Mouse (Mus musculus): ENCODE results near the gene Ildr1. TPM values are rescaled to one million over a fixed set of nuclear protein-coding genes. Genes with fewer than 3 reads are reported as not detected.

The Ildr1 gene
- total RNA-seq (2021) = under 1 TPM; 0.26 to 0.42 TPM
- long read RNA-seq, experiment 1 = 0 reads
- long read RNA-seq, experiment 2, partial matches to known transcripts = 0 of 1 reads
- long read RNA-seq, experiment 2, other reads (novel, unspliced or antisense) = 1 of 1 reads

GRCm38 (mm10) chr16:36693818-36694413 is at the start of gene Ildr1:
TSS of gene Ildr1 (plus strand) at chr16:36693978.
- intact Hi-C loops (cut with DNase I) = no loop called here

DNA sequence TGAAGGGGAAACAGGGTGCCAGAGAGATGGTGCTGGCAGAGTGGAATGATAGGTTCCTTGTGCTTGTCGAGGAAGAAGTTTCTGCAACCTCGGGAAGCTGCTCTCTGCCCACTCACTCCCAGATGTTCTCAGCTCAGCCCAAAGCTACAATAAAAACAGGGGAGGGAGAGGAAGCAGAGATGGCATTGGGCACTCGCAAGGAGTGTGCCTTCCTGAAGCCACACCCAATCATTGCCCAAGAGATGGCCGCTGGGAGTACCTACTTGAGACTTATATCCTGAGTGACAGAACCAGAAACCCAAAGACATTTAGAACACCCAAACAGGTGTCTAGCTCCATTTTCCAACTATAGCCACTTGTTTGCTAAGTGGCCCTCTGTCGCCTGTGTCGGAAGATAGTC is 48.7 kb upstream of the Ildr1 start:
- DNase-seq (ENCODE audit: low spot score in 2 of 2) = no peak
- intact Hi-C loops (cut with DNase I) = no loop called here

More at GRCm38 (mm10) chr16:36693818-36694413, at the start of gene Ildr1:
- DNase-seq (ENCODE audit: low spot score in 2 of 2) = no peak

DNA sequence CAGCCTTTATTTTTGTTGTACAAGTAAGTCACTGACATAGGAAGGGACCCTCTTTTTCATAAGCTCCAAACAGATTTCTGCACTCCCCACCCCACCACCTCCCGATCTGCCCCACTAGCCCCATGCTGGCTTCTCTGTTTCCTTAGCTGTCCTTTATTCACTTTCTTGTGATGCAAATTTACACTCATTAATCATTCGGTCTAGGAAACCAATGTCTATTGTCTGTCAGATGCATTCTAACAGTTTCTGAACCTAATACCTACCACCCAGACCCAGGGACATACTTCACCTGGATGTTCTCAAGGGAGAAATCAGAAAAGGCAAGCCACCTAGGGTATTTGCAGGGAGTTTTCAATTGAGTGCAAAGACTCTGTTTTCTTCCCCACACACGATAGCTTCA is 44.5 kb upstream of the Ildr1 start:
- no peak for DNase-seq (ENCODE audit: low spot score in 2 of 2)
- intact Hi-C loops (cut with DNase I) = no loop called here

- intact Hi-C loops (cut with DNase I) = no loop called here
- no peak for DNase-seq (ENCODE audit: low spot score in 2 of 2)
Measured at GRCm38 (mm10) chr16:36650511-36650910, 43.3 kb upstream of the Ildr1 start.

GRCm38 (mm10) chr16:36651174-36651766 is 42.5 kb upstream of the Ildr1 start:
- no peak for DNase-seq (ENCODE audit: low spot score in 2 of 2)
- intact Hi-C loops (cut with DNase I) = no loop called here

- no peak for DNase-seq (ENCODE audit: low spot score in 2 of 2)
Measured at GRCm38 (mm10) chr16:36655199-36655598, 38.6 kb upstream of the Ildr1 start.

DNA sequence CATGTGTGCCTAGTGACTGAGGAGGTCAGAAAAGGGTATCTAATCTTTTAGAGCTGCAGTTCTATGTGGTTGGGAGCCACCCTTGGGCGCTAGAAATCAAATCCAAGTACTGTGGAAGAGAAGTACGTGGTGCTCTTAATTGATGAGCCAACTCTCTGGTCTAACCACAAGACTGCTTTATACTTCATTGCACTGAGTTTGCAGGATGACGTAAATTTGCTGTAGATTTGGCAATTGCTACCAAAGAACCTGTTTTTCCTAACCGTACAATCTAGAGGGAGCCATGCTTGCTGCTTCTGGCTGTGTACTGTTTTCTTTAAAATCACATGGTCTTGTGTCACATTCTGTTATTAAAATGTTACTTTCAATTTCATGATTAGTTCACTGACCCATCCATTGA is 37.9 kb upstream of the Ildr1 start:
- DNase-seq (ENCODE audit: low spot score in 2 of 2) = no peak
- intact Hi-C loops (cut with DNase I) = no loop called here

More at GRCm38 (mm10) chr16:36655199-36655598, 38.6 kb upstream of the Ildr1 start:
- intact Hi-C loops (cut with DNase I) = no loop called here

DNA sequence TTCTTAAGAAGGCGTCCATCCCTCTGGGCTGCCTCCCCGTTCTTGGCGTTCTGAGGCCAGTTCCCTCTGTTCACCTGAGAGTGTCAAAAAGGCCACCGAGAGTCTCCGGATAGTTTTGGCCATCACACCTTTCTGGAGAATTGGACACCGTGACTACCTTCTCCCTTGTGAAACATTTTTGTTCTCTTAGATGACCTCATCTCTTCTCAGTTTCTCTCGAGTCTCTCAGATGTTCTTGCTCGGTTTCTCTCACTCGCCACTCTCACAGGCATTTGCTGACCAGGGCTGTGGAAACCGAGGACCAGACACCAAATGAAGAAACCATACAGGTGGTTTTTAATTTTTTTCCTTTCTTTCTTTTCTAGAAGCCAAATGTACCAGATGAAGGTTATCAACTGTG is 32.4 kb upstream of the Ildr1 start:
- intact Hi-C loops (cut with DNase I) = no loop called here
- no peak for DNase-seq (ENCODE audit: low spot score in 2 of 2)

GRCm38 (mm10) chr16:36663484-36663883 is 30.3 kb upstream of the Ildr1 start:
- intact Hi-C loops (cut with DNase I) = no loop called here
- no peak for DNase-seq (ENCODE audit: low spot score in 2 of 2)

DNA sequence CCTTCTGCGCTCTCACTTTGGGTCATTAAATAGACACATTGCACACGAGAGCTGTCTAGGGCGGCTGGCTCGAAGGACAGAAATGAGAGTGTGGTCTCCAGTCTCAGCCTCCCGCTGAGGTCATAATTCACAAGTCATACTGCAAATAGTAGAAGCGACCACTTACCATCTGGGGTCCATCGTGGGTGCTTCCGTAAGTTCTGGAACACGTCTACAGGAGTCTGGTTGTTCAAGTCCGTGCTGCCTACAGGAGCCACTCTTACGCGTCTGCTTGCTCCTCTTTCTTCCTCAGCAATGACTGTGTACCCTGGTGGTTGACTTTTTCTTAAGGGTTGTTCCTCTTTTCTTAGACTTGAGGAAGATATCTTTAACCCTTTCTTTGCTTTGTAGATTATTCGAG is 28.0 kb upstream of the Ildr1 start, which contains the start of gene Cd86:
Gene Cd86 (minus strand): TSS at position 300 of the 400 bp plus-strand sequence.
- intact Hi-C loops (cut with DNase I) = no loop called here
- no peak for DNase-seq (ENCODE audit: low spot score in 2 of 2)

DNA sequence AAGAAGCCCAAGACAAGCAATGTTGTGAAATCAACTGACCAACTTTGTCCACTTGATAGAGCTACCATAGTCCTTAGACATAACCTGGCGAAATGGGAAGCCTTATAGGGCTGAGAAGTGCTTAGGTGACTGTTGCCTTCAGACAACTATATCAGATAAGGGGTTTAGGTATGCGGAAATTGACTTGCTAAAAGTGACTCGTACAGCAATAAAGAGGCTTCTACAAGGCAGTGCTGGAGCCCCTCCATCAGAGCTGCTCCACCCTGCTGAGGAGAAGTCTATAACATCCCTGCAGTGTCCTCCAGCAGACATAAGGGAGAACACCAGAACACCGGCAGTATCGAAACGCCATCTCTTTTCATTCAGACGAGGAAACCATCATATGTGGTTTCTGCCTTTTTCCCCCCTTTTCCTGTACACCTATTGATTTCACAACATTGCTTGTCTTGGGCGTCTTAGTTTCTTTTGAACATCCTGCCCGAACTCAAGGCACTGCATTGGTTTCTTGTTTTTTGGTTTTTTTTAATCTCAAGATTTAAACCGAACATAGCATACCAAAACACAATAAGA is 27.2 kb upstream of the Ildr1 start:
- DNase-seq (ENCODE audit: low spot score in 2 of 2) = no peak
- intact Hi-C loops (cut with DNase I) = no loop called here

- intact Hi-C loops (cut with DNase I) = no loop called here
- DNase-seq (ENCODE audit: low spot score in 2 of 2) = no peak
Measured at GRCm38 (mm10) chr16:36670590-36670989, 23.2 kb upstream of the Ildr1 start.

- DNase-seq (ENCODE audit: low spot score in 2 of 2) = no peak
Measured at GRCm38 (mm10) chr16:36673196-36673595, 20.6 kb upstream of the Ildr1 start.

GRCm38 (mm10) chr16:36674457-36675204 is 19.1 kb upstream of the Ildr1 start:
- no peak for DNase-seq (ENCODE audit: low spot score in 2 of 2)
- intact Hi-C loops (cut with DNase I) = no loop called here

More at GRCm38 (mm10) chr16:36673196-36673595, 20.6 kb upstream of the Ildr1 start:
- intact Hi-C loops (cut with DNase I) = no loop called here

DNA sequence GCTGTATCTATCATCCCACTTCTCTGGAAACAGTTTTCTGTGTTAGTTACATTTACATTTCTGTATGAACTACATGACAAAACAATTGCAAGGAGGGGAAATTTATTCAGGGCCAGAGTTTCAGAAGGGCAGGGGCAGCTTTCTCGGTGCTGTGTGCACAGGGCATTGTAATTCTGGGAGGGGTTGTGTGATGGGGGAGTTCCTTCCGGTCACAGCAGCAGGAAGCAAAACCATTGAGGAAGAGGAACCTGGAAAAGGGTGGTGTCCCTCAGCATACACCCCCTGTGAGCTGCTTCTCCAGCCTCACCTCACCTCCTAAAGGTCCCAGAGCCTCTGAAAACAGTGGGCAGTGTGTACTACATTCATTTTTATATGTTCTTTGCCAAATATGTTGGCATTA is 18.5 kb upstream of the Ildr1 start:
- DNase-seq (ENCODE audit: low spot score in 2 of 2) = no peak
- intact Hi-C loops (cut with DNase I) = no loop called here

DNA sequence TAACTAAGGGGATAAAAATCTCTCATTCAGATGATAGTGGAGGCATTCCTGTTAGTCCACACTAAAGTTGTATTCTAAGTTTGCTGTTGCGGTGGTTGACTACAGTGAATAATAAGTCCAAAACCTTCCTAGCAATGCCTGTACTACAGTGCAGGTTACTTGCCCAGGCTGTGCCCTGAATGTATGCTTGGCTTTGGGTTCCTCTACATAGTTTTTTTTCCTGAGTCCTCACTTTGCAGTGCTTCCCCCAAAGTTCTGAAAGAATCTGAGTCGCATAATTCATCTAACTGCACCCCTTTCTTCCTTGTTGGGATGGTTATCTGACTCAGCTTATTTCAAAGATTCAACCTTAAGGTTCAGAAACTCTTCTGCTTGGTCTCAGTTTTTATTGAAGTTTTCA is 17.9 kb upstream of the Ildr1 start:
- intact Hi-C loops (cut with DNase I) = no loop called here
- no peak for DNase-seq (ENCODE audit: low spot score in 2 of 2)

DNA sequence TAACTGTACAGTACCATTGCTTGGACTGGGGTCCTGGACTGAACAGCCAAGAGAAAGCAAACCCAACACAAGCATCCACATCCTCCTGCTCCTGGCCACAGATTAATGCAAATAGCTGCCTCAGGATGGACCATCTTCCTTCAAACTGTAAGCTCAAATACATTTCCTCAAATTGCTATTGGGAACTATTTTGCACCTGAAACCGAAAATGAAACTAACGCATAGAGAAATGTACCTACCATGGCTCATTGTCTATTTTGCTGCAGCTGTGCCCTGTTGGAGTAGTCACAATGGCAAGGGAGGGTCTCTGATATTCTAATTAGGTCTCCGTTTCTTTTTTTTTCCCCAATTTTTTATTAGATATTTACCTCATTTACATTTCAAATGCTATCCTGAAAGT is 11.9 kb upstream of the Ildr1 start:
- intact Hi-C loops (cut with DNase I) = no loop called here

DNA sequence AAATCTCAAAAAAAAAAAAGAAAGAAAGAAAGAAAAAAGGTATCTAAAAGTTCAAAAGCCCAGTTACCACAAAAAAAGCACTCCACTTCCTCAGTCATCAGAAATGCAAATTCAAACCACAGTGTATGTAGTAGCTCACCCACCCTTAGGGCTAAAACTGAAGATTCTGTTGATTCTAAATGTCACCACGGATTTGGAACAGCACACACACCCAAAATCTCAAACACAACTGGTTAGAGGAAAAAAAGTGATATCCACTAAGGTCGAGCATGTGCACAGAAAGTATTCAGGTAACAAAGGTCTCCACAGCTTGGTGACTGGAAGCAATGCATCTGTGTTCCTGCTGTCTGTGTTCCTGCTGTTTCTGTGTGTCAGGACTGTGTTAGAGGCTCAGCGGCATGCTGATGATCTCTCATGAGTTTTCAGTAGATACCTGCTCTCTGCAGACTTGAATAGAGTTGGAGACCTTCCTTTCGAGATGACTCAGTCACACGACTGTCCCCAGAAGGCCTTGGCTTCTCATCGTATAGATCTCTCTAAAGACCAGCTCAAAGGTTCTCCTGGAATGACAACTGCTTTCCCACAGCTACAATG is 9.4 kb upstream of the Ildr1 start:
- intact Hi-C loops (cut with DNase I) = no loop called here
- no peak for DNase-seq (ENCODE audit: low spot score in 2 of 2)

More for the DNA sequence above, 11.9 kb upstream of the Ildr1 start:
- DNase-seq (ENCODE audit: low spot score in 2 of 2) = no peak

DNA sequence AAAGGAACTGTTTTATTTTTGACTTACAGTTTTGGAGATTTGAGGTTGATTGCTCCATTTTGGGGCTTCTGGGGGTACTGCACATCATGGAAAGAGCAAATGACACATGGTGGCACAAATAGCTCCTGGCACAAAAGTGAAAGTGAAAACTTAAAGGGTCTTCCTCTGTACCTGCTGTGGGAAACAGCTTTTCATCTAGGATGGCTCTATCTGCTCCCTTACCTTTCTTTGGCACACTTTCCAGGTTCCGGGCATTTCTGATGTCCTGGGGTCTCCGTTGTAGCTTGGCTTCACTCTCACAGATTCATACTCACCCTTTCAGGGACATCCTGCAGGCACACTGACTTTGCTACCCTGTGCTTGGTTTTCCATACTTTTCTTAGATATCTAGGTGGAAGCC is 5.7 kb upstream of the Ildr1 start:
- no peak for DNase-seq (ENCODE audit: low spot score in 2 of 2)
- intact Hi-C loops (cut with DNase I) = no loop called here

DNA sequence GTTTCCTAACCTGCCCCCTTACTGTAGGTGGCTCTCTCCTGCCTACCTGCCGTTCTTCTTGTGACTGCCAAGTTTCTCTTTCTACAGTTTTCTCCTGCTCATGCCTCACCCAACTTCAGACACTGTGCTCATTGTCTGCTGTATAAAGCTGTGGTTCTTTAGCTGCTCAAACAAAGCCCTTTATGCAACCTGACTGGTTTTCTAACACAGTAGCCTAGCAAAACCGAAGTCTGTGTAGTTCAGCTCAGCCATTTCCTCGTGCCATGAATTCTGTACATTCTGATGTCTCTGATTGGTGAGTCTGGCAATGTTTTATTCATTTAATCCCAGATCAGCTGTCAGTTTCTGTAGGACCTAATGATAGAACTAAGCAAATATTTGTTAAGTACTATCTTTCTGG is 2.3 kb upstream of the Ildr1 start:
- DNase-seq (ENCODE audit: low spot score in 2 of 2) = no peak
- intact Hi-C loops (cut with DNase I) = no loop called here

Data from left cerebral cortex, postnatal 14 days (tissue).